Mouse (Mus musculus) frontal cortex, adult (tissue): Measurements from ENCODE around the gene Mtmr6.

ENCODE experiments used
- ATAC-seq: cut with Nextera tagmentation; 2 replicates; pipeline ENCODE4 v1.9.2; 2017; ENCODE audit warnings: mild to moderate bottlenecking, moderate library complexity, mixed read lengths; ENCODE audit not compliant: low TSS enrichment

Gene Mtmr6

DNA sequence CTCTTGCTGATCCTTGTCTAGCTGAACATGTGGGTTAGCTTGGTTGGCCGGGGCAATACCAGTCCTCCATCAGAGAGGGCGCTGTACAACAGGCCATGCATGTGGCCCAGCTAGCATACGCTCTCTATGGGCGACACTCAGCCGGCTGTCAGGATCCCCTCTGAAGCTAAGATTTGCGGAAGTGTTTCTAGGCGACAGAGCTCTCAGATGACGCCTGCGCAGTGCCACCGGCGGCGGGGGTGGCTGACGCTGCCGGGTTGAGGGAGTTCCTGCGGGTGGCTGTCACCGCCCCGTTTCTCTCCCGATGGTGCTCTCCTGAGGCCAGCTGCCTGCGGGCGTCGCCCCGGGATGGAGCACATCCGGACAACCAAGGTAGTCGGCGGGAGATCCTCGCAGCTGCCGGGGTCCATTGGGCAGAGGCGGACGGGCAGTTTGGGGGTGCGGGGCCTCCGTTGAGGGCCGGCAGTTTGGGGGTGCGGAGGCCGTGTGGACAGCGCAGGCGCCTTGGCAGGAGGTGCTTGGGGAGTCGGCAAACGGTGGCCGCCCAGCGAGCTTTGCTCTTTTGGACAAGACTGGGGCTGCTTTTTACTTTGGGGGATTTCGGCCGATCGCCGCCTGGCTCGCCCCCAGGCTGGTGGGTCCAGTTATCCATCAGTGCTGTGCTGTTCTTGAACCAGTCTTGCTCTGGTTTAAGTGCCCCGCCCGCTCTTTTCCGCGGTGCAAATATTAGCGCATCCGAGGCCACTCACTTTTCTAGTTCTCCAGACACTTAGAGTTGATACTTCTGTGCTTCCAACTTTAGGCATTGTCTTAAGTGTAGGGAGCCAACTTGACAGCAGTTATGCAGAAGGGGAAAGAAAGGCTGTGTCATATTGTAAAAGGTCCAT, at the start of gene Mtmr6:
Gene Mtmr6 (plus strand): TSS at position 239 of the 887 bp plus-strand sequence.
- ATAC-seq: peak; percentile 98

DNA sequence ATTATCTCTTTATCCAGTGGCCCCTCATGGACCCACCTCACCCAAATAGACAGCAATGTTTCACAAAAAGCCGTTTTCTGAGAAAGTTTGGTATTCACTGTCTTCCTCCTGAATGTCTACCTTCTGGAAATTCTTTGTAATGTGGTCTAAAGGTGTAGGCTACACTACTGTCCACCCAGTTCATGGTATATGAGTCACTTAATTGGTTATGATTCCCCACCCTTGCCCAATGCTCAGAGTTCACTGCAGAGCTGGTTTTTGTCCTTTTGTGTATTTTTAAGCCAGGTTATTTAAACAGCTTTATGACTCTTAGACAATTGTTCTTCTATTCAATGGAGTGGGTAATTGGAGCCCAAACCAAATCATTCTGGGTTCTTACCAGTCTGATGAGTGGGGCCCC, 48.9 kb upstream of the Mtmr6 start:
- ATAC-seq: no peak

DNA sequence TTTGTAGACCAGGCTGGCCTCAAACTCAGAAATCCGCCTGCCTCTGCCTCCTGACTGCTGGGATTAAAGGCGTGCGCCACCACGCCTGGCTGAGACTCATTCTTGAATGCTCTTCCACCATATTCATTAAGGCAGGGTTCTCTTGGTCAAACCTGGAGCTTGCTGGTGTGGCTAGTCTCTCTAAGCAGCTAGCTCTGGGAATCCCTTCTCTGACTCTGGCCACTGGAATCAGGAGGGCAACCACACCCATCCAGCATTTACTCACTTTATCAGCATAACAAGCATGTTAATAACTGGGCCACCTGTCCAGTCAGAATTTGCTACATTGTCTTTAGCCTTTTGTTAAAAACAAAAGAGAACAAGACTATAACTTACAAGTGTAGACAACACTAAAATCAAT, 47.4 kb upstream of the Mtmr6 start:
- ATAC-seq: no peak

DNA sequence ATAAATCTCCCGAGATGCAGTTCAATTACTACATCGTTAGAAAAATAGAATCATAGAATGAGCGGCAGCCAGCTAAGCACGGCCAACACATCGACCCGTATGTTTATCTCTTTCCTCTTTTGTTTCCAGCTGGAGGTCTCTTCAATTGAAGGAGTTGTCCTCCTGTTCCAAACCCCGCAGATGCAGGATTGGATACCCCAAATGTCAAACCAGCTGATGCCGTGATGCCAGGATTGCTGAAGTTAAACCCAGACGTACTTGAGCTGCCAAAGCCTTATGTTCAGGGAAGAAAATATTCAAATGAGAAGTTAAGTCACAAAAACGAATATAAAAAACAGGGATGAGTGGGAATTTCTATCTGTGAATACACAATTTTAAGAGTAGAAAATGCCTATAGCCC, 45.1 kb upstream of the Mtmr6 start:
- no peak for ATAC-seq

DNA sequence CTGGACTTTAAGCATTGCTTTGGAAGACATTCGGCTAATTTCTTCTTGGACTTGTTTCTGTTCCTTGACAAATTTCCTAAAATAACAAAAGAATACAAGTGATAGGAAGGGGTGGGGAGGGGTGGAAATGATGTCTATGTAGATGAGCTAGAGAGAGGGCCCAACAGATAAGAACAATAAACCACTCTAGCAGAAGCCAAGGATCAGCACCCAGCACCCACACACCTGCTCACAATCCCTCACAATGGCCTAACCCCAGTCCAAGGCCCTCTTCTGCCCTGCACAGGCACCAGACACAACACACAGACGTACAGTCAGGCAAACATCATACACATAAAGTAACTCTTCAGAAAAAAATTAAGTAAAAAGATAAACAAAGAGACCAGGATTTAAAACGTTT, 26.5 kb upstream of the Mtmr6 start:
- no peak for ATAC-seq

DNA sequence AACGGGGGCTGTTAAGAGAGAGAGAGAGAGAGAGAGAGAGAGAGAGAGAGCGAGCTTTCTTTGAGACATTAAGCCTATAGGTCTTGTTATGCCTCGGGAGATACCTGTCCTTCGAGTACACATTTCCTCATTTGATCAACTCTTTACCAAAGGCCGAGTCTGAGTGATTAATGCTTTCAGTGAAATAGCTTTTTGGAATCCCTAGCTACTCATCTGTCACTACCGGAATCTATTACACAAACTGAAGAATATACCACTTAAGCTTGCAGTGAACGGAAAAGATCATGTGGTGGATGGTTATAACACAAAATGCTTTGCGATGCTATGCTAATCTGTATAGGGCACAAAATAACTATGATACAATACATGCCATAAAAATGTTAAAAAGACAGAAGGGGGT, 14.7 kb upstream of the Mtmr6 start:
- ATAC-seq: no peak

DNA sequence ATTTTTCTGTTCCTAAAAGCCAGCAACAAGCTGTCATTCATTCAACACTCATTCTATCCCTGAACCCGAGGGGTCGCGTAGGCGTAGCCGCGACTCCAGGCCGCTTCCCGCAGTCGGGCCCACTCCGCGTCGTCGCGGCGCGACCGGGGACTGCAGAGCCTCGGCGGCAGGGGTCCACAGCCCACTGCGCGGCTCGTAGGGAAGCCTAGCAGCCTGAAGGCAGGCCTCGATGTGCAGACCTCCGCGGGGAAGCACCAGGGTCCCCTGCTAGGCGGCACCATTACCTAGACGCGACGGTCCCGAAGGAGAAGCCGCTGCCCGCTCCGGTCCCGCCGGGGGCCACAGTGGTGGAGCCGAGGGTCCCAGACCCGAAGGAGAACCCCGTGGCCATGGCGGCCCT, 14.1 kb upstream of the Mtmr6 start:
- ATAC-seq: peak; percentile 21; the same call in 1 of the 2 replicates

DNA sequence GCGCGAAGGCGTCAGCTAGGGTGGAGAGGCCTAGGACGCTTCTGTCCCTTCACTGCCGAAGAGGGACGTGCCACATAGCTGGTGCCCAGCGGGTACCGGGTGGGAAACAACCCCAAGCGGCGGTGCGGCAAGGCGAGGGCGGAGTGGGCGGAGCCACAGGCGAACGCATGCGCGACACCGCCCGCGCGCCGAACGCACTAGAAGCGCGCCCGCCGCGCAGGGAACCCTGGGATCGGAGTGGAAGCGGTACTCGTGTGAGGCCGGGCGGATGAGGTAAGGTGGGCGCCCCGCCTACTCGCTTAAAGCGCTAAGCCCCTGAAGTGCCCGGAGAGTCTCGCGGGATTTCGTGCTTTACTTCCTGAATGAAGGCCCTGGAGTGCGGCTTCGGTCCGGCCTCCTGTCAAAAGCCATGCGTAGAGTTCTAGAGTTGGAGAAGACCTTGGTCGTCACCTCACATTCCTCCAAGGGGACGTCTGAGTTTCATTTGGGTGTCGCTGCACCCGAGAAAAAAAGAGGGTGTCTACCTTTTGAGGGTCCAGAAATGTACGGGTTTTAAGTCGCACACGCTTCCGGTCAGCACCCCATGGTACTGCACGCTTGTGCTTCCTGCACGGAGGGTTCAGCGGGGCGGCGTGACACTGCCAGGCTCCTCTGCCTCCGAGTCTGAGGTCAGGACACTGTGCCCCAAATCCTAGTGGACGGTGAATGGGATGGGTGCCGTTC, 13.6 kb upstream of the Mtmr6 start, which contains the start of the genes Nupl1 and Gm49336:
Gene Nupl1 (minus strand): TSS at position 151 of the 723 bp plus-strand sequence.
Gene Gm49336 (minus strand): TSS at position 227 of the 723 bp plus-strand sequence.
- ATAC-seq: peak; percentile 97

DNA sequence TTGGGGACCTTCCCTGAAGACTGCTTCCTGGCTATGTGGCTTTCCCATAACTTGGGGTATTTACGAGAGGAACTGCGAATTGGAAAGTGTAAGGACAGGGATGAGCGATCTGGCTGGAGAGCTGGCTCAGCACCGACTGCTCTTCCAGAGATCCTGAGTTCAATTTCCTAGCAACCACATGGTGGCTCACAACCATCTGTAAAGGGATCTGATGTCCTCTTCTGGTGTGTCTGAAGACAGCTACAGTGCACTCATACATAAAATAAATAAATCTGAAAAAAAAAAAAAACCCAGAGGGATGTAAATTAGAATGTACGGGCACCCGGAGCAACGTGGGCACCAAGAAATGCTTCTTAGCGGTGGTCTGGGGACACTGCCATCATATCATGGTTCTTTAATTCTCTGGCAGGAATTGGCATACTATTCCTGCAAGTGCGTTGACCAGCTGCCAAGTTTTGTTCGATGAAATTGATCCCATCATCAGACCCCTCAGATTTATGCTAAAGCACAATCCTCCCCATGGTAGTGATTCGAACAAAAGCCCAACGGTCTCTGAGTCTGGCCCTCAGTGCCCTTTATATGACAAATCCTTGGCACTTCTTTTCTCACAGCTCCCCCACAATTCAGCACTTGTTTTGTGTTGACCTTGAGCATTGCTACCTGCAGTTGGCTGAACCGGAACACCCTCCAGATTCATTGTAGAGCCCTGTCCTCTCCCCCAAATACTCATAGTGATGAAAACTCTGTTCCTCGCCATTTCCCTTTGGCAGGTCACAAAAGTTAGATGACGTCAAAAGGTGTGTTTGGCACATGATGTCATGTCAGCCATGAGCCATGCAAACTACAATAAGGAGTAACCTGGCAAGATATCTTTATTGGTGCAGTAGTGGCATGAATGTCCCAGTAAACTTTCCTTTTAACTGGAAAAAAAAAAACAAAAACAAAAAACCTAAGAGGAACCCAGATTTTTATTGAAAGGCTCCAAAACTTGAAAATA, 12.7 kb upstream of the Mtmr6 start:
- no peak for ATAC-seq

DNA sequence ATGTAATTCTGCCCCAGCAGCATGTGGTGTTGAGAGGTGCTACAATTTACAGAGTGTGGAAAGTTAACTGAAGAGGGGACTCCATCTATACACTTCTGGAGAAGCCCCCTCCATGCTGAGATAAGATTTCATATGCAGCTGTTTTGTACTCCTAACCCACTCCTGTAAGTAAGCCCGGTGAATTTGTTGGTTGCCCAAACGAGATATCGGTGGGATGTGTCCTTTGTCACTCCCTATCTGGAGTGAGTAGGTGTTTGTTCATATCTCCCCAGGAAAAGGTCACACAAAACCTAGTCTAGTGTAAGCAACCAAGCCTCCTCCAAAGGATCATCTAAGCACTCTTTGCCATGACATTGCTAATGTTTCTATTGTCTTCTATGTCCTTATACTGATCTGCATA, 11.6 kb upstream of the Mtmr6 start:
- ATAC-seq: no peak

DNA sequence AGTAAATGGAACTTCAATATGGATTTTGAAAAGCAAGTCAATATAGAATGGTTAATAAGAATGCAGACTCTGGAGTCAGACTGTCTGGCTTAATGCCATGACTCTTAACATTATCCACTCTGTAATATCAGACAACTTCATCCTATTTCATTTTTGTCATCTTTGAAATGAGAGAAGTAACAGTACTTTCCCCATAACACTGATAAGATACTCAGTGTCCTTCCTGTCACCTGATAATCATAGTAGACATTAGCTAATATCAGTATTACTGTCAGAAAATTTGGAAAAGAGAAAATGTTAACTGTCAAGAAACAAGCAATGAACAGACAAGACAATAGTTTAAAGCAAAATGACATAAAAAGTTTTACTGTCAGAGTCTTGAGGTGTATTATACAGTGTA, 10.3 kb upstream of the Mtmr6 start:
- no peak for ATAC-seq

DNA sequence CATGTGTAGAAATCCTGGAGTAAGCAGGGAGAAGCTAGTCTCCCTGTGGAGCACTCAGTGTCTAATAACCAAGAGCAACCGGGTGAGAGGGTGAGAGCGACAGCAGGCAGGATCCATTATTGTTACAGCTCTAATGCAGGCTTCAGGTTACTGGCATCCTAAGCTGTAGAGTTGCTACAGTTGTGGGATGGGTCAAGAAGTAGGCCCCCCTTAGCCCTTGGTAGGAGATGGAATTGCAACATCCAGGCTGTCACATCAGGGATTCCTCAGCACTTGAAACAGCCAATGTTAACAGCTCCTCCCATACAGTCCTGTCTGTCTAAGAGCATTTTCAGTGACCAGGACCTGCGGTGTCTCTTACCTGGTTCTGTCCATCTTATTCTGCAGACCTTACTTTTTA, 8.7 kb upstream of the Mtmr6 start:
- ATAC-seq: no peak

DNA sequence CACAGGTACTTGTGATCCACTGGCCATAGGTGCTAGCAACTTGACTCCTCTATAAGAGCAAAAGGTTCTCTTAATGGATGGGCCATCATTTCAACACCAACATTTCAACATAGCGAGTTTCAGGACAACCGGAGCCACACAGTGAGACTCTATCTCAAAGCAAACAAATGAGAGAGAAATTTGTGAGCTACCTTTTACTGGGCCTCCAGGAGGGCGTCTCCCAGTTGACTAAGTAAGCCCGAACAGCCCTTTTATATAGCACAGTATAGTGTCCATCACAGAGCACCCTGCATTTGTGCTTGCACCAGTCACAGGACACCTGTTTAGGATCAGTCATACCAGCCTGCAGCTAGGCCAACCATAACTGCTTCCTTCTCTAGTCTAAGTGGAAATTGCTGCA, 7.9 kb upstream of the Mtmr6 start:
- ATAC-seq: no peak

DNA sequence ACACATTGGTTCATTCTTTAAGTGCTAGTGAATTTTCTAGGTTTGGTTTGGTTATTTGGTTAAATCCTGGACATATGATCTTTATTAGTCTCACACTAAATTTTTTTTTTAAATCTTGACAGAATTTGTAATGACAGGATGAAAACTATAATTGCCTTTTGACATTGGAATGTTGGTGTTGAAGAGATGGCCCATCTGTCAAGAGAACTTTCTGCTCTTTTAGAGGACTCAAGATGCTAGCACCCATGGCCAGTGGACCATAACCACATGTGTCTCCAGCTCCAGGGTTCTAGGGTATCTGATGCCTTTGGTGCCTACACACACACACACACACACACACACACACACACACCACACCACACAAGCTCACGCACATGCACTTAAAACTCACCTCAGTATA, 7.2 kb upstream of the Mtmr6 start:
- ATAC-seq: no peak

DNA sequence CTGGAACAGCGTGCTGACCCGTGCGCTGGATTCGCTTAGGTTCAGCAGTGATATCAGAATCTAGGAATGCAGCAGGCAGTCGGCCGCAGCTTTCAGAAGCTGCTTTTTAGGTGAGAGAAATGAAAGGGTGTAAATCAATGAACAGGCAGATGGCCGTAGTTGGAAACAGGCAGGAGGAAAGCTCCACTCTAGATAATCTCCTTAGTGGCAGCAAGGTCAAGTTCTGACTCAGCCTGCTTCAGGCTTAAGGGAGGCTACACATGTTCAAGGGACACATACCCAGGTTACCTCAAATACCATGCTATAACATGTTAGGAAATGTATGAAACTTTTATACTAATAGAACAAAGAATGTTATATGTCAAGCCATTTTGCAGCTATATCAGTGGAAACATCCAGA, 2.7 kb upstream of the Mtmr6 start:
- no peak for ATAC-seq

DNA sequence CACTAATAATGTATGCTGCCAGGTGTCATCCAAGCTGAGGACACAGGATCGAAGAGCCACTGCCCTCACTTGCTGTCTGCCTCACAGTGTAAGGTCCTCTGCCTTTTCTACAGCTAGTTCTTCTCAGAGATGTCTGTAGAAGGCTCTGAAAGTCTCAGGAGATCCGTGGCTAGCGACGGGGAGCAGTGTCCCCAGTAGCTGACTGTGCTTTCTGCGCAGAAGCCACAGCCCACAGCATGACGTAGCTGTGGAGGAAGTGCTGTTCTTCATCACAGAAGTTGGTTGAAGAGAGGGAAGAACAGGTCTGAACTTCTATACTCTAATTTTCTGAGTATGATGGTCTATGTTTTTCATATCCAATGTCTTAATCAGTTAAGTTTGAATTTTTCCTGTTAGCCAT, 4.3 kb downstream of the Mtmr6 start:
- ATAC-seq: no peak

DNA sequence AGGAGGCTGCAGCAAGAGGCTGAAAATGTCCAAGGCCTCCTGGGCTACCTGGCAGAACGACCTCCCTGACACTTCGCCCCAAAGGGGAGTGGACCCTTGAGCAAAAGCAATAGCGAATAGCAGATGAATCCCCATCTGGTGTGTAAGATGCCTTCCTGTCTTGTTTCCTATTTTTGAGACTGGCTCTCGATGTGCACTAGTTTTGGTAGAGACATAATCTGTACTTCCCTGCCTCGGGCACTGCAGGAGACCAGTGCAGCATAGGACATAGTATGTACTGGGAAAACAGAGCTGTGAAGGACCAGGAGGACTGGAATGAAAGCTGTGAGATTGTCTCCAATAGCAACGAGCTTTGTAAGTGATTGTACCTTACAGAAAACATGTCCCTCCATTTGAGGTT, 8.3 kb downstream of the Mtmr6 start:
- ATAC-seq: no peak

DNA sequence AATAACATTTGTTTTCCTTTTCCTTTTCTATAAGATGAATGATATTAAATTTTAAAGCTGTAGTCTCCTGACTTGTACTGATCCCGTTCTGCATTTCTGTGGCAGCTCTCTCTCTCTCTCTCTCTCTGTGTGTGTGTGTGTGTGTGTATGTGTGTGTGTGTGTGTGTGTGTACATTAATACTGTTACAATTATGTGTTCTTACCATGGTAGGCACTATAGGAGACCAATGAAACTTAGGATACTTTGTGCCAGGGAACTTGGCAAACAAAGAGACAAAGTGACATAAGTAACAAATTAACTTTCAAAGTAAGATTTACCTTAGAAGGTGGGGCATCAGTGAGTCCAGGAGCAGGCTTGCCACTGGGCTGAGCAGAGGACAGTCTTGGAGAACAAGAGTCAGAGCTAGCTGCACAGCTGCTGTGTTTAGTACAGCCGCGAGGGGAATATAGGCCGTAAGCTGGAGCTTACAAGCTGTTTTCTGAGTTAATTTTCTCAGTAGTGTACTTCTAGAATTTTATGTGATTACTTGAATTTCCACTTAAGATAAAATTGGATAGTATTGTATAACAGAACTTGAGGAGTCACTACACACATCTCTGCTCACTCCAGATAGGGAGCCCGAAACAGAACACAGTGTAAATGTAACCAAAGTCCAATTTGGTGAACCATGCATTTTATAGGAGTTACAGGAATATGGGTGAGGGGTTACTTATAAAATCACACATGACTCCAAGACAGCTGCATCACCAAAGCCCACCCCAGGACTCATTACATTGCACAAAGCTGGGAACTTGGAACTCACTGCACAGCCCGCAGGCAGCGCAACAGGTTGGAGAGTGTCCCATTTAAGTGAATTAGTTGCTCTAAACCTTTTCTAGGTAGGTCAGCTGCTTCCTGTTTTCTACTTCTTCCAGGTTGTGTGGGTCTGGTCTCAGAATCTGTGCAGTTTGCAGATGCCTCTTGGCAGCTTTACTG, 10.6 kb downstream of the Mtmr6 start:
- ATAC-seq: peak; percentile 85

DNA sequence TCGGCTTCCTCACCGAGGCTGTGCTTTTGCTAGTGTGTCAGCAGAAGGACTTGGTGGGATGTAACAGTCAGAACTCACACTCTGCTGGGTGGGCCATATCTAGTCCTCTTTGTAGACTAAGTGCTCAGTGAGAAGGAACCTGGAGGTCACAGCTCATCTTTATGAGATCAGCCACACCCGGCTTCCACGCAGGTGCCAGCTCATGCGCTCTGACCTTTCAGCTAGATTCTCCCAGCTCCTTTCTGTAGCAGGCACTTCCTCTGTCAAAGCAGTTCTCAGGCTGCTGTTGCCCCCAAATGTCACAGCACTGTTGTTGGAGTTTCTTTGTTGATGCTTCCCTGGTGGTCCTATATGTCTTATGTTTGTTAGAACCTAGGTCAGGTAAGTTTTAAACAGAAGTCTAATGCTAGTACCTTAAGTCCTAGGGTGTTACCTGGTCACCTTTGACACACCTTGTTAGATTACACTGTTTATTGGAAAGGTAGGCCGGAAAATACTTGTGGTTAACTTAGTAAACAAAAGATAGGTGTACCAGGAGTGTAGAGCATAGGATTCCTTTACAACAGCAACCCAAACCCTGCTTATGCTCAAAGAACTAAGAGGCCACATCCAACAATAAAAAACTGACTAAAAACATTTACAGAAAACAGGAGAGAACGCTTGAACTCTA, 21.3 kb downstream of the Mtmr6 start:
- no peak for ATAC-seq

DNA sequence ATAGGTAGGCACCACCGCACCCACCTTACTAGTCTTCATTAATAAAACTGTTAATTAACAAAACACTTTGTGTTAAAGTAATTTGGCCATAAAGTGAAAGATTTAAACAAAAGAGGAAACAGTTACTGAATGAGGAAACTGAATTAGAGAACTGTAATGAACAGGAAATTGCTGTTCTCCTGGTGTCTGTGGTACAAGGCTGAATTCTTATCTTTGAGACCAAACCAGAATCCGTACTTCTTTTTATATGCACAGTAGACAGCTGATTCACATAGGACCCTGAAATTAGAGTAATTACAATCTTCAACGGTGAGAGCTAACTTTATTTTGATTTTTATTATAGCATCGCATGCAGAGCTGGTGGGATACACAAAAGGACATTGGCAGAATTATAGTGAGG, 25.3 kb downstream of the Mtmr6 start:
- ATAC-seq: no peak
